Mouse (Mus musculus): ENCODE data around the gene Ccdc177.
"Not testable (repeated sequence)": the region's sequence is repeated elsewhere in the genome, so short reads cannot be mapped to it uniquely, and the experiment has no call there.

Ccdc177 gene

DNA sequence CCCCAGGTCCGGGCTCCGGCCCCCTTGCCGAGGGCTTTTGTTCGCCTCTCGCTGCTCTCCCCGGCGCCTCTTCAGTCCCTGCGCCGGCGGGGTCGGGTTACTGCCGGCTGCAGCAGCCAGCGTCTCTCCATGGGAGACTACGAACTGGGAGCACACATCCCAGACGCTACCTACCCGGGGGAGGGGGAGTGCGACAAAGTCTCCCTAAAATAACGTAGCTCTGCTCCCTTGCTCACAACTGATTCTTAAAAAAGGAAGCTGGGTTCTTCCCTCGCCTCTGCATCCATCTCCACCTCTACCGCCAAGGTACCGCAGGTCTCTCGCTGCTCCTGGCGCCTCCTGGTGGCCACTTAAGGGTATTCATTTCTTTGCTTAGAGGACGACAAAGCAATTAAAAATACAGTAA is at the start of gene Ccdc177:
Gene Ccdc177, minus strand, starts transcription at position 292 of the 406 bp plus-strand sequence.
- DNase-seq (ENCODE audit: low spot score in 2 of 2): peak; percentile 69 to 89

DNA sequence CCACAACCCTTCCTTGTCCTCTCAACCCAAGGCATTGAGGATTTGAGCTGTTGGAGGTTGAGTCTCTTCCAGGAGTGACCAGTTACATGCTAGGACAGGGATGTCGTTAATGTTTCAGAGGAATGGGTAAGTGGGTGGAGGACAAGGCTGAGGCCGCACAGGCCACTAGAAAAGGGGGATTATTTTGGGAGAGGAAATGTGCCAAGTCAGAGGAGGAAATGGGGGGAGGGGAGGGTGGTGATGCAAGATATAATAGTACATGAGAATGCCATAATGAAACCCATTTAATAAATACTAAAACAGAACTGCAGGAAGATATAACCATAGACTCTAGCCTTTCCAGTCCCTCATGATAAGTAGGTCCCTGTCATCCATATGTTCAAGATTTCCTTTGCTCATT is 49.5 kb upstream of the Ccdc177 start:
- DNase-seq (ENCODE audit: low spot score in 2 of 2): no peak

DNA sequence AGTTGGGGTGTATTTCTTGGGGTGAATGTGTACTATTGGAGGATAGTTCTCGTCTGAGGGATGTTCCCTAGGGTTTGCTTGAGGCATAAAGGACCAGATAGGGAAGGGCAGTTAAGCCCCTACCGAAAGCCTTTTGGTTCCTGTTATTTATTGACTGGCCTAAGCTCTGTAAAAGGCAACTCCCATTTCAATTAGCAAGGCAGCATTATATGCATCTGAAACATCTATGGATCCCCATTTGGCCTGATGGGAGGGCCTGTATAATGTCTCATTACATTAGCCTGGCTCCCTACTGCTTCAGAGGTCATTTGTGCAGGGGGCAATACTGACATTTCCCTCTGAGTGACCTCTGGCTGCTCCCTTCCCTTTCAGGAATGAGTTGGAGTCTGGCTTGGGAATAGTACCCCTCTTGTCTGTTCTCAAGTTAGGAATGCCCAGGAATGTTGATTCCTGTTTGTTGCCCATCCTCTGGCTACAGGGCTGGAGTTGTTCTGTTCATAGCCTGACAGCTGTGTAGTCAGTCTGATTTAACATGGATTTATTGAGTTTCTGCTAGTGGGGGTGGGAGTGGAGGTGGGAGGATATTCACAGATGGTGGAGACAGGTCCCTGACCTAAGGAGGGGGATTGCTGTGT is 47.1 kb upstream of the Ccdc177 start:
- DNase-seq (ENCODE audit: low spot score in 2 of 2): no peak

DNA sequence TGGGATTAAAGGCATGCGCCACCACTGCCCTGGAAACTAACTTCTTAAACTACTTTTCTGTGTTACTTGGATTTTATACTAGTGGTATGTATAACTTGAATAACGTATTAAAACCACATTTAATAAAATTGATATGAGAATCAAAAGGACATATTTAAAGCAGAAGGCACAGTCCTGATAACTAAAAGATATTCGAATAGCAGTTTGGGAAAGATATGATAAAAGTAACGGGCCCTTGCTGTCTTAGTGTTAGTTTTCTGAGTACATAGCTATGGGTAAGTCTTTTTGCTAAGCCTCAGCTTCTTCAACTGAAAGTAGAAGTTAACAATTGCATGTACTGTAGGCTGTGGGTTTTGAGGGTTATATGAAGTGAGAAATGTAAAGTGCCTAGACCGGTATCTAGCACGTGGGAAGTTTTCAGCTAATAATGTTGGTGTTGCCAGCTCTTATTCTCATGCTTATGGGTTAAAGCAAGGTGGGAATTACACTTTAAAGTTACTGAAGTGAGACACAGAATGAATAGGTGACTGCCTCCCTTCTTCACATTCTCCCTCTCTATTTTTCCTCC is 44.5 kb upstream of the Ccdc177 start:
- DNase-seq (ENCODE audit: low spot score in 2 of 2): no peak

DNA sequence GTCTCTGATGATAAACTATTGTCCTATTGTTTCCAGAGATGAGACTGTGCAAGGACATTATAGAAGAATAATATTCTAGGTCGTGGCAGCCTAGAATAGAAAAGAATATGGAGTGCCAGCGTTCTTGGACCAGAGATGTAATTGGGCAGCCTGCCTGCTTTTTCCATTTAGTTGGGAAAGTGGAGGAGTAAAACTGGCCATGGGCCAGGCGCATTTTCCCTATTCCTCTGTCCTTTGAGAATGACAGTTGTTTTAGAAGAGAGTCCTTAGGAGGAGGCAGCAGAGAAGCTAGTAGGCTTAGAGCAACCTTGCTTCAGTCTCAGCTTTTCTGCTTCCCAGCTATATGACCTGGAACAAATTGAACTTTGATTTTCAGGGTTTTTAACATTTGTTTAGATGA is 43.4 kb upstream of the Ccdc177 start:
- no peak for DNase-seq (ENCODE audit: low spot score in 2 of 2)

DNA sequence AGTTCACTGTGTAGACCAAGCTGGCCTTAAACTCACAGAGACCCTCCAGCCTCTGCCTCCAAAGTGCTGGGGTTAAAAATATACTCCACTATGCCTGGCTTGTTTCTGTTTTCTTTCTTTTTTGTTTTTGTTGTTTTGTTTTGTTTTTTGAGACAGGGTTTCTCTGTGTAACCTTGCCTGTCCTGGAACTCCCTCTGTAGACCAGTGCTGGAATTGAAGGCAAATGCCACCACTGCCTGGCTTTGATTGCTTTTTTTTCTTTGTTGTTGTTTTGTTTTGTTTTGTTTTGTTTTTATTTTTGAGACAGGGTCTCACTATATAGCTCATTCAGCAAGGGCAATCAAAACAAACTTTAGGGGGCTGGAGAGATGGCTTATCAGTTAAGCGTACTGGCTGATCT is 41.0 kb upstream of the Ccdc177 start:
- no peak for DNase-seq (ENCODE audit: low spot score in 2 of 2)

DNA sequence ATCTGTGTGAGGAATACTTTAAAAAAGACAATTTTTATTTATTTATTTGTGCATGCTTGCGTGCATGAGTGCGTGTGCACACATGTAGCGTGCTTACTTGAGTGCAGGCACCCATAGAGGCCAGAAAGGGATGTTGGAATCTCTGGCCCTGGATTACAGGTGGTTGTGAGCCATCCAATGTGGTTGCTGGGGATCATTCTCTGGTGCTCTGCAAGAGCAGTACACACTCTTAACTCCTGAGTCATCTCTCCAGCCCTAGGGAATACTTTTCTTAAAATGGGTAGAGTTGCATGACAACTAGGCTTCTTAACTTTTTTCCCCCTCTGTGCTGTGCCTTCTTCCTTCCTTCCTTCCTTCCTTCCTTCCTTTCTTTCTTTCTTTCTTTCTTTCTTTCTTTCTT is 39.7 kb upstream of the Ccdc177 start:
- DNase-seq (ENCODE audit: low spot score in 2 of 2): no peak

DNA sequence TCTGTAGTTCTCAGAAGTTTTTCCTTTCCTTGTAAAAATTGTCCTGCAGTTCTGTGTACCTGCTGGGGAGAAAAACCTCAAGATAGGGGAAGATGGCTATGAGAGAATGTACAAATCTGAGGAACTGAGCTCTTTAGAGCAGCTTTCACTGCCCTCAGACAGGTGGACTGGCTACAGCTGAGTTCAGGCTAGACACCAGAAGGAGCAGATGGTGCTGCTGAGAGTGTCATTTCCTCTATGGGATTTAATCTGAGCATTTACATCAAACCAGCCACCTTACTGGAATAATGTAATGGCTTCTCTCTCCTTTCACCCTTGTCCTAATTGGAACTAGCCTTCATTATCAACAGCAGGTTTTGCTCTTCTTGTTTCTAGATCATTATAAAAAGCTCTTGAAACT is 37.8 kb upstream of the Ccdc177 start:
- DNase-seq (ENCODE audit: low spot score in 2 of 2): no peak

DNA sequence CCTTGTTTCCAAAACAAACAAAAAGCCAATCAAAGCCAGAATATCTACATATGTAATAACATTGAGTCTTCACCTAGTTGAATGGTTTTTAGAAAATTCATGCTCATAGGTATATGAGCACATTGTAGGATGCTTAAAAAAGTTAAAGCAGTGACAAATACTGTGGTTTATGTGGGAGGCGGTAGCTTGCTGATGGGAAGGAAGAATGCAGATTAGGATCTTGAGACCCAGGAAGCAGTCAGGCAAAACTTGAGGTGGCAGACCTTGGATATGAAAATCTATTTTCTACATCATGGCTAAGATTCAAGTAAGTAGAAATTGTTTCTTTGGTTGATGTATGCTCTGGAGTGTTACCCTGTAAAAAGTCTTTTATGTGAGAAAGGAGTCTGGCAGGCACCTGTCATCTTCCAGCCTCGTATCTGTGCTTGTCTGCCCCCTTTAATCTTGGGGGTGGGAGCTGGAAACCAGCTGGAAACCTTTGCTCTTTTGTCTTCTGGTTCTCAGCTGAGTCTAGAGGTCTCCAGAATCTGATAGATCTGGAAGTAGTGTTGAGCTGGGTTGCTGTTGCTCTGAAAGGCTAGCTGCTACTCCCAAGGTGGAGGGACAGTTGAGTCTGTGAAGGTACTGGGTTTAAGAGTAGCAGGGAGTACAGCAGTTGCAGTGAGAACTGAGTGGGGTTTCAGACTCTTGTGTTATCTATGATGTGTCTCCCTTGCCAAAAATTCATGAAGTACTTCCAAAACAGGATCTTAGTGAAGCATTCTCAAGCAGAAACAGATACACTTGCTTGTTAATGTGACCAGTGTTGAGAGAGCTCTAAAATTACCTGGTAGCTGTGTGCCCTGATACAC is 34.7 kb upstream of the Ccdc177 start:
- DNase-seq (ENCODE audit: low spot score in 2 of 2): no peak

DNA sequence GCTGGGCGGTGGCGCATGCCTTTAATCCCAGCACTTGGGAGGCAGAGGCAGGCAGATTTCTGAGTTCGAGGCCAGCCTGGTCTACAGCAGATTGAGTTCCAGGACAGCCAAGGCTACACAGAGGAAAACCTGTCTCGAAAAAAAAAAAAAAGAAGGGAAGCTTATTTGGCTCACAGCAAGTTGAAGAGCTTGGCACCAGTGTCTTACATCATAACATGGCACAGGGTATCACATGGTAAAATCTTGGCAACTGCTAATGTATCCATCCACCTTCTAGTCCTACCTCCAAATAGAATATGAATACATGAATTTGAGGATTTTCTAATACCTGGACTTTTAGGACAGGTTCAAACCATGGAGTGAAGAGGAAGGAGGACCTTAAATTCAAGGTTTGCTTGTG is 34.0 kb upstream of the Ccdc177 start:
- no peak for DNase-seq (ENCODE audit: low spot score in 2 of 2)

DNA sequence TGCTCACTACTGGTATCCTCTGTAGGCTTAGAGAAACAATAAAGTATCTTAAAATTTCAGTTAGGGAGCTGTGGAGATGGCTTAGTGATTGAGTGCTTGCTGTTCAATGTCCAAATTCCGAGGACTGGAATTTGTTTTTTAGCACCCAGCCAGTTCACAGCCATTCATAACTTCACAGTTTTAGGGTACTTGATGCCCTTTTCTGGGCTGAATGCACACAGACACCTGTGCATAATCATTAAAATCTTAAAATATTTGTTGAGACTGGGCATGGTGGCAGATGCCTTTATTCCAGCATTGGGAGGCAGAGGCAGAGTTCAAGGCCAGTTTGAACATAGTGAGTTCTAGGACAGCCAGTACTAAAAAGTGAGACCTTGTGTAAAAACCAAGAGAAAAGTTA is 33.0 kb upstream of the Ccdc177 start:
- no peak for DNase-seq (ENCODE audit: low spot score in 2 of 2)

DNA sequence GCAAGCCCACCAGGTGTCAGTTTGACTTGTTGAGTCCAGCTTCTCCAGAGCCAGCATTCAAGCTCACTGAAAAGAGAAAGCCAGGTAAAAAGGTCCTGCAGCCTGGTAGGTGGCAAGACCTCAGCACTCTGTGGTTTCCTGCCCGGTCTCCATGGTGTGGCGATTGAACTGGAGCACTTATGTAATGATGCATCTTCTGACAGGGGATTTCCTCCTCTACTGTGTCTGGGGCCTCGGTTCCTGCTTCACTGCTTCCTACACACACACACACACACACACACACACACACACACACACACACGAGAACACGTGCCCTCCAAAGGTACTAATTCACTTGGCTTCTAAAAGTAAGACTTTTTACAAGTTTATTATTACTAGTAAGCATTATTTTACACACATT is 32.4 kb upstream of the Ccdc177 start:
- DNase-seq (ENCODE audit: low spot score in 2 of 2): peak; percentile 57 to 74

DNA sequence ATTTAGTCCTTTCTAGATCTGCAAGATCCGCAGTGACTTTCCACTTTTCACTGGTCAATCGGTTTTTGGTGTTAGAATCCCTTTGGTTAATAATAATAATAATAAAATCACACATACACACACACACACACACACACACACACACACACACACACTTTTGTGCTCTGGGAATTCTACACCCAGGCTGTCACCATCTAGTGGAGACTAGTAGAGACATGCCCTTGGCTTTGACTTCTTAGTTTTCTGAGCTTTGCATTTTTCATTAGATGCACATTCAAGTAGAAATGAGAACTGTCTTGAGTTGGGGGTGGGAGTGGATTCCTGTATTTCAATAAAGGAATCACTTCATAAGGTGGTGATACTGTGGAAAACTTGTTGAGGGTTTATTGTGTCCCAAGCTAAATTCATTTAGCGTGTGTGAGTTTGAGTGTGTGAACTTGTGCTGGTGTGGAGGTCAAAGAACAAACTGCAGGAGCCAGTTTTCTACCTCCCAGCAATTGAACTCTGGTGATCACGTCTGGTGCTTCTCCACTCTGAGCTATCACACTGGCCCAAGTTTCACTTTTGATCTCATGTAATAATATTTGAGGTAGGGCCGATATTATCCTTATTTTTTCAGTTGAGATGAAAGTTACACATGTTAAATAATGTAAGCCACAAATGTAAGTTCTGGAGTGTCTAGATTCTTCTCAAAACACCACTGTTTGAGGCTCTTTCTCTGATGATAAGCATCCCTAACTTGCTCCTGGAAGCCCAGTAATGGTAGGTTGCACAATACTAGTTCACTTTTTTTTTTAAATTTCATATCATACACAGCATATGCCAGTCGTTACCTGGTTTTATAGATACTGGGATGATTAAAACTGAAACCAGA is 31.3 kb upstream of the Ccdc177 start:
- DNase-seq (ENCODE audit: low spot score in 2 of 2): no peak

DNA sequence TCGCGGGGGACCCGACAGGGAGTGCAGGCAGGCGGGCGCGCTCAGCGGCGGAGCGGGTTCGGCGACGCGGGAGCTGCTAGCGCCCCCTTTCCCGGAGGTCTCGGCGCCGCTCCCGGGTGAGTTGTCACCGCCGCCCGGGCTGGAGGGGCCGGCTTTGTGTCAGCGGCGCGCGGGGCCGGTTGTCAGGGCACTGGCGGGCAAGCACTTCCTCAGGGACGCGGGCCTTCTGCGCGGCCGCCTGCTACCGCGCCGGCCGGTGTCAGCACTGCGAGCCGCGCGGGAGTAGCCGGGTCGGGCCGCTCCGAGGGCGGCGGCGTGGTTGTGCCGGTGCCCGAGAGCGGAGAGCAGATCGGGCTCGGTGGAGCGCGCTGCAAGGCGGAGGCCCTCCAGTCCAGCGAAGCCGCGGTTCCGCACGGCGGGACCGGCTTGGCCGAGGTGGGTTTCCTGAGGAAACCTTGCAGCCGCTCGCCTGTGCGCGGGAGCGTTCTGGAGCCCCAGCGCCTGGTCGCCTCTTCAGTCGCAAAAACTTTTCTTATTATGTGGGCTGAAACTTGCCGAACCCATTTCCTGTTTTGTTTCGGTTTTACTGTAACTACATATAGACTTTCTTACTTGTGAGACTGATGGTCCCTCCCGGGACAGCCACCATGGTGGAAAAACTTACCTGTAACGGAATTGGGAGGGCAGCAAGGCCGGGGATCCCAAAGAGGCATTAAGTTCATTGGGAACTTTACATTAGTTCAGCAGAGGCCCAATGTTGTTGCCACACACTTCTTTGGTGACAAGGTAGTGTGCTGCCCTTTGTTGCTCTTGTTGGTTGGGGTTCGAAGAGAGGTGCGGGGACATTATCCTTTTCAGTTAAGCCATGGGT is 30.4 kb upstream of the Ccdc177 start:
- no peak for DNase-seq (ENCODE audit: low spot score in 2 of 2)

DNA sequence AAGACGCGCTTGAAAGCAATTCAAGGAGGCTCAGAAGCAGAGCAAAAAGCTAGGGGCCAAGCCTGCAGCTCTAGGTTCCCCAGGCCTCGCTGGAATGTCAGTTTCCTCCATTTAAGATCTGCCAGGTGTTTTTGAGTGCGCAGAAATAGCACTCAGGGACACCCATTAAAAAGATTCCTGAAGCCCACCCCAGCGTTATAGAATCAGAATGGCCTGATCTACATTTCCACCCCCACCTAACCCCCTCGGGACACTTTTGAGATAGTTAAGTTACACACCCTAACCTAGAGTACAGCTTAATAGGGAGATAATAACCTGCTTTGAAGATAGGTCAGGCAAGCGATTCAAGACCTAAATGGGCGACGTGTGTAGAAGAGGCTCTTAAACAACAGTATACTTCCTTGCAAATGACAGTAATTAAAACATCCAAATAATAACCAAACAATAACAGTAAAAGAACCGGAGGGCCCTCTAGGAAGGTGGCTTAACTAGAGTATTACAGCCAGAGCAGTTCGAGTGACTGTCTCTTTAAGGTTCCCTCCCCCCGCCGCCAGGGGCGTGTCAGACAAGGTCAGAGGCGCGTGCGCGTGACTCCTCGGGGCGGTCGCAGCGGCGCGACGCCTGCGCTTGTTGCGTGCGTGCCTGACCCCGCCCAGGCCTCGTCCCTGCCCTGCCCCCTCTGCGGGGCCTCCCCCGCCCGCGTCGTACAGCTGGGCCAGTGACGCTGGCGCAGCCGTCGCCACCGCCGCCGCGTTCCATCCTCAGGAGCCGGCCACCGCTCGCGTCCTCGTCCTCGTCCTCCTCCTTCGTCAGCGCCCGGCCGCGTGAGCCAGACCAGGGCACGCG is 29.6 kb upstream of the Ccdc177 start, which contains the start of gene Susd6:
Gene Susd6, plus strand, starts transcription at position 662 of the 846 bp plus-strand sequence.
- DNase-seq (ENCODE audit: low spot score in 2 of 2): peak; percentile 99

DNA sequence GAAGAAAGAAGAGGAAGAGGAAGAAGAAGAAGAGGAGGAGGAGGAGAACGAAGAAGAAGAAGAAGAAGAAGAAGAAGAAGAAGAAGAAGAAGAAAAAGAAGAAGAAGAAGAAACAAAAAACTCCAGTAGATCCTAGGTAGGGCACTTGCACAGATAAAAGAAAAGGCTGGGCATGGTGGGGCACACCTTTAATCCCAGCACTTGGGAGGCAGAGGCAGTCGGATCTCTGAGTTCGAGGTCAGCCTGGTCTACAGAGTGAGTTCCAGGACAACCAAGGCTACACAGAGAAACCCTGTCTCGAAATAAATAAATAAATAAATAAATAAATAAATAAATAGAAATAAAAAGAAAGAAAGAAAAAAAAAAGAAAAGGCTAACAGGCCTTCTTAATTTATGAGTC is 28.8 kb upstream of the Ccdc177 start:
- not testable (repeated sequence) for DNase-seq (ENCODE audit: low spot score in 2 of 2)

DNA sequence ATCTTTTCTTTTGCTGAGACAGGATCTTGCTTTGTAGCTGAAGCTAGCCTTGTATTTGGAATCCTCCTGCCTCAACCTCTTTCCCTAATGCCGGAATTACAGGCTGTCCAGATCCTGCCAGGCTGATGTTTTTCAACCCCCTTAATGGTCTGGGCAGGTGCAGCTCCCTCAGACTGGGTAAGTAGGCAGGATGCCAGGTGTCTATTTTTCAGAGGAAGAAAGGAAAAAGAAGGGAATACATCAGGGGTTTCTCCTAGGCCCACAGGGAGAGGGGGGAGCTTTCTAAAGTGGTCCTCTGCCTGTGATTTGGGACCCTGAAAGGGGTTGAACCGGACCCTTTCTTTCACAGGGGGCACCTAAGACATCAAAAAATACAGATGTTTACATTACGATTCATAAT is 27.7 kb upstream of the Ccdc177 start:
- no peak for DNase-seq (ENCODE audit: low spot score in 2 of 2)

DNA sequence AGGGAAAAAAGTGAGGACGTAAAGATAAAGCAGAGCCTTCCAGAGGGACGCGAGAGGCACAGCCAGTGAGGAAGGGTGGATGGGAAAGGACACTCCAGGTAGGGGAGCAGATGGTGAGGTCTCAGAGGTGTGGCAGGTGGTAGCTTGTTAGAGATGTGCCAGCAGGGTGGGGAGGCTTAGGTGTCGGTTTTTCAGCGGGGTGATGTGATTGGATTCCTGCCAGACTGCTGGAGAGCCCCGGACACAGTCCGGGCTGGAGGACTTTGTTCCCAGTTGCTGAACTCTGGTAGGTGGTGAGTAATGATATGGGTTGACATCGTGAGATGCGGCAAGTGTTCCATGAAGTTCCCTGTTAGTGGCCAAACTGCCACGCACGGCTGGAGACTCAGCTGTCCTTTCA is 27.1 kb upstream of the Ccdc177 start:
- DNase-seq (ENCODE audit: low spot score in 2 of 2): no peak

DNA sequence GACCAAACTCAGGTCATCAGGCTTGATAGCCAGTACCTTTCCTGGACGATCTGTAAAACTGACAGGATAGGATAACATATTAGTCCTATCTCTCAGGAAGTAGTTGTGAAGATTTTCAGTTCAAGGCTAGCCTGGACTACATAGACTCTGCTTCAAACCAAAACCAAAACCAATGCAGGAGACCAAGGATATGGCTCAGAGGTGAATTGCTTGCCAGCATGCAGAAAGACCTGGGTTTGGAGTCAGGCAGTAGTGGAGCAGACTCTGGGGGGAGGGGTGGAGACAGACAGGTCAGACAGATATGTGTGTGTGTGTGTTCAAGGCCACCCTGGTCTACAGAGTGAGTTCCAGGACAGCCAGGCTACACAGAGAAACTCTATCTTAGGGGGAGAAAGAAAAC is 26.1 kb upstream of the Ccdc177 start:
- no peak for DNase-seq (ENCODE audit: low spot score in 2 of 2)

DNA sequence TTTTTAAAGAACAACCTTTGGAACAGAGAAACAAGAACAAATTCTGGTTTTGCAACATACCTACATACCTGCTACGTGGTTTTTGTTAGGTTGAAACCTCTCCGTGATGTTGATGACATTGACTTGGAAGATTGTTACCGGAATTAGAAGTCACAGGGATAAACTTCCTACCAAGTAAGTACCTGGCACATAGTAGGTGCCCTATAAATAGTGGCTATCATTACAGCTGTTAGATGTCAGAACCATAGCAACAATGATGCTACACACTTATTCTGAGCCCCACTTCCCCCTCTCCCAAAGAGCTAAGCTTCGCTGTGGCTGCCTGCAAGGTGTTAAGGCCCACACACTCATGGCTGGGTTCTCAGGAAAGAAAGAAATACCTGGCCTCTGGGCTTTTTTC is 25.1 kb upstream of the Ccdc177 start:
- no peak for DNase-seq (ENCODE audit: low spot score in 2 of 2)
